Mouse (Mus musculus): ENCODE results near the gene Psmd2. TPM values are rescaled to one million over a fixed set of nuclear protein-coding genes. Genes with fewer than 3 reads are reported as not detected.
A peak's percentile ranks its signal among the peaks of the same experiment; 100 is the strongest.

The Psmd2 gene
- polyA plus RNA-seq, 1 experiment, result 211 TPM

DNA sequence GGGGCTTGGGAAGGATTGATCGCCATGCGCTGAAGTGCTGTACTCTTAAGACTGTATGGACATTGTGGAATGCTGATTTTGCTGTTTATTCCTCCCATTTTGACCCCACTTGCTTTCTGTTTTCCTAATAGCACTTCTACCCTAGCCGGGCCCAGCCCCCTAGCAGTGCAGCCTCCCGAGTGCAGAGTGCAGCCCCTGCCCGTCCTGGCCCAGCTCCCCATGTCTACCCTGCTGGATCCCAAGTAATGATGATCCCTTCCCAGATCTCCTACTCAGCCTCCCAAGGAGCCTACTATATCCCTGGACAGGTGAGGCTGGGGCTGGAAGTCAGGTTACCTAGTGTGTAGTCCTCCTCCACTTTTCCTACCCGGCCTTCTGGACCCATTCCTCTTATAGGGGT, 23.8 kb downstream of the Psmd2 start:
- TF ChIP-seq CTCF (IDR thresholded peaks at IDR 0.05; ENCODE audit: borderline replicate concordance, insufficient read depth, low read length) (no peak), POLR2A (IDR thresholded peaks at IDR 0.05; ENCODE audit: low read depth, low read length) (no peak)
- peak overlapping the region; percentile 99 for H3K4me3 ChIP-seq (ENCODE audit: insufficient read depth, low read length)

DNA sequence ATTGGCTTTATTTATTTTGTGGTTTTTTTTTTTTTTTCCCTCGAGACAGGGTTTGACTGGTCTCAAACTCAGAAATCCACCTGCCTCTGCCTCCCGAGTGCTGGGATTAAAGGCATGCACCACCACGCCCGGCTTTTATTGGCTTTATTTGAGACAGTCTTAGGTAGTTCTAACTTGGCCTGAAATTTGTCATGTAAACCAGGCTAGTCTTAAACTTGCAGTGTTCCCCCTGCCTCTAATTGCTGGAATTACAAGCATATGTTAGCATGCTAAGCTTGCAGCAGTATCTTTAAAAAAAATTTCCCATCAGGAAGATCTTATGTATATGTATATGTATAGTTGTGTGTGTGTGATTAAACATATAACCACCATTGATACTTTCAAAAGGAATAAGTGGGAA, 25.2 kb downstream of the Psmd2 start:
- TF ChIP-seq CTCF (IDR thresholded peaks at IDR 0.05; ENCODE audit: borderline replicate concordance, insufficient read depth, low read length), result no peak
- no peak for TF ChIP-seq POLR2A (IDR thresholded peaks at IDR 0.05; ENCODE audit: low read depth, low read length)
- no peak overlapping the region for H3K4me3 ChIP-seq (ENCODE audit: insufficient read depth, low read length)
- peaks cover 14% of the 10 kb centered on the region for H3K4me1 ChIP-seq (ENCODE audit: control insufficient read depth, insufficient read depth, low read length)

More for the DNA sequence above, 23.8 kb downstream of the Psmd2 start:
- H3K4me1 ChIP-seq (ENCODE audit: control insufficient read depth, insufficient read depth, low read length), result peaks cover 14% of the 10 kb centered on the region
- H3K27ac ChIP-seq (ENCODE audit: insufficient read depth, low read length), result no peak overlapping the region

DNA sequence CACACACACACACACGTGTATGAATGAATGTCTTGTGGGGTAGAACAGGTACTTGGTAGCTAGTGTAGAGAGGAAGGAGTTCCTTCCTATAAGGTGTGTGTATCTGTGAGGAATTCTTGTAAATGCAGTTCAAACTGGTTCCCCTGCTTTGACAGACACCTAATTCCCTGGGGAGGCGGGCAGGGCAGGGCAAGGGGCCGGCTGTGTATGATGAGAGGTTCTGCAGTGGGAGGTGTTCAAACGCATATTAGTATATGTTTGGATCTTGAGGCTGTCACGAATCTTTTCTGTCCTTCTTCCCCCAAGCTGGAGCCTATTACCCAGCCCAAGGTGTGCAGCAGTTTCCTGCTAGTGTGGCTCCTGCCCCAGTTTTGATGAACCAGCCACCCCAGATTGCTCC, 25.9 kb downstream of the Psmd2 start:
- no peak overlapping the region for H3K4me3 ChIP-seq (ENCODE audit: insufficient read depth, low read length)
- peak overlapping the region; percentile 23; the same call in 1 of the 2 replicates for H3K27ac ChIP-seq (ENCODE audit: insufficient read depth, low read length)
- TF ChIP-seq CTCF (IDR thresholded peaks at IDR 0.05; ENCODE audit: borderline replicate concordance, insufficient read depth, low read length) (no peak), POLR2A (IDR thresholded peaks at IDR 0.05; ENCODE audit: low read depth, low read length) (no peak)
- H3K4me1 ChIP-seq (ENCODE audit: control insufficient read depth, insufficient read depth, low read length), result peaks cover 14% of the 10 kb centered on the region

More for the DNA sequence above, 25.2 kb downstream of the Psmd2 start:
- H3K27ac ChIP-seq (ENCODE audit: insufficient read depth, low read length), result no peak overlapping the region

DNA sequence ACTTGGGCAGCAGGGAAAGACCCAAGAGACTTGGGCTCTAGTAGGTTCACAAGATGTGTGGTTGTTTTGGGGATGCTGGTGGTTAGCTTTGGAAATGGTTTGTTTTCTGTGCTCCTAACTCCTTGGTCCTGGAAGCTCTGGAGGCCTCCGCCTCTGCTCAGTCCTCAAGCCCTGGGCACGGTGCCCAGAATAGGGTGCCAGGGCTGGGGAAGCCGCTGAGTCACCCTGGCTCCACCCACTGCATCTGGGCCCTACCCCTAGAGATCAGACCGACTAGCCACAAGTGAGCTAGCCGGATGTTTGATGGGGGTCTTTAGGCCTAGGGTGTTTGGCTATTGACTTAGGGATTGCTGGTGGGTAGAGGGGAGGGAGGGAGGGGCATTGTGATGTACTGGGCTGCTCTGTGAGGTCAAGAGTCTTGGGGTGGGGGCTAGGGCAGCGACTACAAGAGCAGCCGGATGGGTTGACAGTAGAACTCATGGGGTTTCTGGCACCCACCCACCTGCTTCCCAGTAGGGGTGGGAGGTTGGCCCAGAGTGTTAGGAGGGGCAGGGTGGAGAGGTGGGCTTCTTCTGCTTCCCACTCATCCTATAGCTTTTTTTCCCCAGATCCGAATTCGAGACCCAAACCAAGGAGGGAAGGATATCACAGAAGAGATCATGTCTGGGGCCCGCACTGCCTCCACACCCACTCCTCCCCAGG, 26.7 kb downstream of the Psmd2 start:
- Histone ChIP-seq H3K4me1 (ENCODE audit: control insufficient read depth, insufficient read depth, low read length) (peaks cover 14% of the 10 kb centered on the region), H3K27ac (ENCODE audit: insufficient read depth, low read length) (peak overlapping the region; percentile 23; the same call in 1 of the 2 replicates), H3K4me3 (ENCODE audit: insufficient read depth, low read length) (no peak overlapping the region)
- TF ChIP-seq POLR2A (IDR thresholded peaks at IDR 0.05; ENCODE audit: low read depth, low read length), result no peak
- TF ChIP-seq CTCF (IDR thresholded peaks at IDR 0.05; ENCODE audit: borderline replicate concordance, insufficient read depth, low read length), result no peak

DNA sequence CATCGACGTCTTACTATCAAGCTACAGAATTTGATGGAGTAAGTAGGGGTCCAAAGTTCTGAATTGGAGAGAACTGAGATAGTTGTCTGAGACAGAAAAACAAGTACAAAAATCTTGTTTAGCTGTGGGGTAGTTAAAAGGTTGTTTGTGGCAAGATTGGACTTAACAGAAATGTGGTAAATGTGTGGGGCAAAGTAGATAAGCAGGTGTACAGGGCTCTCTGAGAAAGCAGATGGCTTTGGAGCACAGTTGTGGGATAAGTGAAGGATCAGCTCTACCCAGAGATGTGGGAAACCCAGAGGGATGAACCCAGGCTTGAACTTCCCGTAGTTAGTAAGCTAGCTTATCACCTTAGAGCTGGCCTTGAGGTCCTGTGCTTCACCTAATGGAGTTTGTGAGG, 39.3 kb downstream of the Psmd2 start:
- Histone ChIP-seq H3K27ac (ENCODE audit: insufficient read depth, low read length) (no peak overlapping the region), H3K4me1 (ENCODE audit: control insufficient read depth, insufficient read depth, low read length) (no peaks in the 10 kb centered on the region; the same call in 1 of the 2 replicates), H3K4me3 (ENCODE audit: insufficient read depth, low read length) (no peak overlapping the region)
- TF ChIP-seq CTCF (IDR thresholded peaks at IDR 0.05; ENCODE audit: borderline replicate concordance, insufficient read depth, low read length), result no peak
- no peak for TF ChIP-seq POLR2A (IDR thresholded peaks at IDR 0.05; ENCODE audit: low read depth, low read length)

DNA sequence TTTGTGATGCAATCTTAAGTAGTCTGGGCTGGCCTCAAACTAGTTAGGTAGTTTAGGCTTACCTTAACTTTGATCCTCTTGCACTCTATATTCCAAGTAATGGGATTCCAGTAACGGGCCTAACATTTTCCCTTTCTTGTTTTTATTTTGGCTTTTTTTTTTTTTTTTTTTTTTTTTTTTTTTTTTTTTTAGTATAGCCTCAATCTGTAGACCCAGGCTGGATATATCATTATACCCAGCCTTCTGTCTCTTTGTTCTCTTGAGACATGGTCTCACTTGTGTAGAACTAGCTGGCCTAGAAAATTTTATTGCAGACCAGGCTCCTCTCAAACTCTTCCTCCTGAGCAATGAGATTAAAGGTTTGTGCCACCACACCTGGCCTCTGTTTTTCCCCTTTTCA, 40.2 kb downstream of the Psmd2 start:
- Histone ChIP-seq H3K4me1 (ENCODE audit: control insufficient read depth, insufficient read depth, low read length) (no peaks in the 10 kb centered on the region; the same call in 1 of the 2 replicates), H3K27ac (ENCODE audit: insufficient read depth, low read length) (no peak overlapping the region), H3K4me3 (ENCODE audit: insufficient read depth, low read length) (no peak overlapping the region)
- TF ChIP-seq CTCF (IDR thresholded peaks at IDR 0.05; ENCODE audit: borderline replicate concordance, insufficient read depth, low read length) (no peak), POLR2A (IDR thresholded peaks at IDR 0.05; ENCODE audit: low read depth, low read length) (no peak)

DNA sequence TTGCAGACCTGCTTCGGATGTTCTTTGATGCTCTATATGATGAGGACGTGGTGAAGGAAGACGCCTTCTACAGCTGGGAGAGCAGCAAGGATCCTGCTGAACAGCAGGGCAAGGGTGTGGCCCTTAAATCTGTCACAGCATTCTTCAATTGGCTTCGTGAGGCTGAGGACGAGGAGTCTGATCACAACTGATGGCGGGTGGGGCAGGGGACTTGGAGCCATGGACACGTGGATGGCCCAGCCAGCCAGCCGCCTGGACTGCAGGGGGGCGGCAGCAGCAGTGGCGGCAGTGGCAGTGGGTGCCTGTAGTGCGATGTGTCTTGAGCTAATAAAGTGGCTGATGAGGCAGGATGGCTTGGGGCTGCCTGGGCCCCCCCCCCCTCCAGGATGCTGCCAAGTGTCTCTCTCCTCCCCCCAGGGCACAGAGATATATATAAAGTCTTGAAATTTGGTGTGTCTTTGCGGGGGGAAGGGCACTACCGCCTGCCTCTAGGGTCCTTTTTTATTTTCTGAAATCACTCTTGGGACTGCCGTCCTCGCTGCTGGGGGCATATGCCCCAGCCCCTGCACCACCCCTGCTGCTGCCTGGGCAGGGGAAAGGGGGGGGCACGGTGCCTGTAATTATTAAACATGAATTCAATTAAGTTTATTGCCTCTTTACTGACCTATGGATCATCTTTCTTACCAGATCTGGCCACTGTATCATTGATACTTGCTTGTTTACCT, 41.0 kb downstream of the Psmd2 start:
- H3K27ac ChIP-seq (ENCODE audit: insufficient read depth, low read length), result no peak overlapping the region
- H3K4me3 ChIP-seq (ENCODE audit: insufficient read depth, low read length), result no peak overlapping the region
- TF ChIP-seq CTCF (IDR thresholded peaks at IDR 0.05; ENCODE audit: borderline replicate concordance, insufficient read depth, low read length) (no peak), POLR2A (IDR thresholded peaks at IDR 0.05; ENCODE audit: low read depth, low read length) (no peak)
- H3K4me1 ChIP-seq (ENCODE audit: control insufficient read depth, insufficient read depth, low read length), result no peaks in the 10 kb centered on the region; the same call in 1 of the 2 replicates

DNA sequence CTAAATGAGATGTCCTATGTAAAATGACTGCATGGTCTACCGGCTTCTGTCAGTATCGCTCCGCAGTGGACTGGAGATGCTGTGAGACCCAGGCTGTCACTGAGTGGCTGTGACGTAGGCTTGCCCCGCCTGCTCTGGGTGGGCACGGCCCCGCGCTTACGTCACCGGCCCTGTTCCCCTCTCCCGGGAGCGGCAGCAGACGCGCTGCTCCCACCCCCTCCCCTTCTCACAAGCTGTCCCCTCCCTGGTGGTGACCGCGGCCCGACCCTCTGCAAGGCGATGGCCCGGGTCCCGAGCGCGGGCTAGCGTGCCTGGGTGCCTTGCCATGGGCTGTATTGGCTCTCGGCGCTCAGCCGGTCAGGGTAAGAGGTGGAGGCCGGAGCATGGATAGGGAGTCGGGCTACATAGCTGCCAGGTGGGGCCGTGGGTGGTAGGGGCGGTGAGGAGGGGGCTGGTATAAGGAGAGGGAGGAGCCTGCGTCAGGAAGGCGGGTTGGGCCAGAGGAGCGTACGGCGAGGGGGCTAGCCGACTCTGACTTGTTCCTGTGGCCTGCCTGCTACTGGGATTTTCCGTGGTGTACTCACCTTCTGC, 41.8 kb downstream of the Psmd2 start, which contains the start of gene Fam131a:
Gene Fam131a, plus strand, starts transcription at position 131 of the 591 bp plus-strand sequence.
- TF ChIP-seq POLR2A (IDR thresholded peaks at IDR 0.05; ENCODE audit: low read depth, low read length) (peak; percentile 19), CTCF (IDR thresholded peaks at IDR 0.05; ENCODE audit: borderline replicate concordance, insufficient read depth, low read length) (no peak)
- Histone ChIP-seq H3K4me1 (ENCODE audit: control insufficient read depth, insufficient read depth, low read length) (no peaks in the 10 kb centered on the region; the same call in 1 of the 2 replicates), H3K27ac (ENCODE audit: insufficient read depth, low read length) (peak within 1 kb of the TSS; percentile 28; the same call in 1 of the 2 replicates), H3K4me3 (ENCODE audit: insufficient read depth, low read length) (peak within 1 kb of the TSS; percentile 19)

DNA sequence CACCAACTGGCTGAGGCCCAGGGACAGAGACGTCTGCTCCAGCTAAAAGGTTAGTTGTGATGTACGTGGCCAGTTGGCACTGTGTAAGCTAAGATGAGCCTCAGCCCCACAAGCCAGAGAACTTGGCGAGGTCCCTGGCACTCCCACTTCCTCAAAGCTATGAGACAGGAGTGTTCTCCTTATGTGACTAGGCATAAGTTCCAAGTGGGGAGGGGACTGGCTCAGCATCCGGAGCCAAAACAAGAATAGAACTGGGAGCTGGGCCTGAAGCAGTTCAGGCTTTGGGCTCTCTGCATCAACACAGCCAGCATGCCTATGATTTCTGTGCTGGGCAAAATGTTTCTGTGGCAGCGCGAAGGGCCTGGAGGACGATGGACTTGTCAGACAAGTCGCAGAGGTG, 43.3 kb downstream of the Psmd2 start:
- no peak for TF ChIP-seq CTCF (IDR thresholded peaks at IDR 0.05; ENCODE audit: borderline replicate concordance, insufficient read depth, low read length)
- peak; percentile 45; the same call in 1 of the 2 replicates for TF ChIP-seq POLR2A (IDR thresholded peaks at IDR 0.05; ENCODE audit: low read depth, low read length)
- no peaks in the 10 kb centered on the region; the same call in 1 of the 2 replicates for H3K4me1 ChIP-seq (ENCODE audit: control insufficient read depth, insufficient read depth, low read length)
- peak overlapping the region; percentile 45 for H3K27ac ChIP-seq (ENCODE audit: insufficient read depth, low read length)
- H3K4me3 ChIP-seq (ENCODE audit: insufficient read depth, low read length), result no peak overlapping the region

Data from embryonic fibroblast, embryonic 13.5 days (primary cell).